Mouse (Mus musculus) intestine, embryonic 16.5 days (tissue): ENCODE measurements at regions not wholly inside any gene's neighbourhood (a gene's known extent, or its start where the extent isn't known, plus 50 kb on each side); places are given as distances from the start of the nearest gene placed in this dataset.

Source experiments
- ATAC-seq: fragments of 200-750 bp; cut with Nextera tagmentation; 2 replicates; pipeline ENCODE4 v1.8.0; 2017; ENCODE audit warnings: moderate TSS enrichment, moderate library complexity
- H3K27ac ChIP-seq: fragments of 300-500 bp; sonication (generic); 2 replicates; pipeline ENCODE4 v1.5.1; 2014; ENCODE audit warnings: mild to moderate bottlenecking, low read length
- H3K27me3 ChIP-seq: fragments of 300-500 bp; sonication (generic); replicated peaks from 2 replicates; pipeline ENCODE4 v1.6.1; 2014; ENCODE audit warnings: low read length, control low read depth, mixed read lengths; ENCODE audit not compliant: control insufficient read depth, insufficient read depth
- H3K36me3 ChIP-seq: fragments of 300-500 bp; sonication (generic); 2 replicates; pipeline ENCODE4 v1.6.1; 2014; ENCODE audit warnings: low read length, control low read depth; ENCODE audit not compliant: control insufficient read depth, insufficient read depth
- H3K4me1 ChIP-seq: fragments of 300-500 bp; sonication (generic); 2 replicates; pipeline ENCODE4 v1.6.1; 2014; ENCODE audit warnings: low read length, control low read depth, mixed read lengths; ENCODE audit not compliant: control insufficient read depth, insufficient read depth
- H3K4me2 ChIP-seq: fragments of 300-500 bp; sonication (generic); 2 replicates; pipeline ENCODE4 v1.6.1; 2014; ENCODE audit warnings: low read depth, low read length, control low read depth
- H3K4me3 ChIP-seq: fragments of 300-500 bp; sonication (generic); 2 replicates; pipeline ENCODE4 v1.5.1; 2014; ENCODE audit warnings: mild to moderate bottlenecking, low read length
- H3K9ac ChIP-seq: fragments of 300-500 bp; sonication (generic); 2 replicates; pipeline ENCODE4 v1.6.1; 2014; ENCODE audit warnings: low read depth, low read length
- H3K9me3 ChIP-seq: fragments of 300-500 bp; sonication (generic); 2 replicates; pipeline ENCODE4 v1.6.1; 2016; ENCODE audit warnings: low read length, control low read depth; ENCODE audit not compliant: control insufficient read depth
- WGBS: fragments of 180-500 bp; shearing (Covaris S2); extraction: QIAGEN DNeasy Blood & Tissue Kit; methylation state at CpG from one replicate; pipeline ENCODE4 v1.1.7; 2014; 5-methylcytosine and 5-hydroxymethylcytosine counted together

GRCm38 (mm10) chr1:186198391-186198790 is 81.3 kb upstream of the Lyplal1 start:
- 62% methylated on average over 1 of the region's 1 CpGs for WGBS
- no peak overlapping the region for H3K4me3 ChIP-seq
- ATAC-seq = no peak
- H3K9ac ChIP-seq = no peak overlapping the region
- no peaks in the 10 kb centered on the region for H3K4me1 ChIP-seq
- H3K4me2 ChIP-seq = no peak overlapping the region
- H3K36me3 ChIP-seq = no peaks in the 10 kb centered on the region
- no peaks in the 10 kb centered on the region for H3K27me3 ChIP-seq
- H3K27ac ChIP-seq = no peak overlapping the region
- H3K9me3 ChIP-seq = no peaks in the 10 kb centered on the region

GRCm38 (mm10) chr1:186197057-186197456 is 79.9 kb upstream of the Lyplal1 start:
- 74% methylated on average over 2 of the region's 2 CpGs for WGBS
- Histone ChIP-seq H3K9ac (no peak overlapping the region), H3K4me2 (no peak overlapping the region), H3K27ac (no peak overlapping the region), H3K4me1 (no peaks in the 10 kb centered on the region), H3K36me3 (no peaks in the 10 kb centered on the region), H3K27me3 (no peaks in the 10 kb centered on the region), H3K4me3 (no peak overlapping the region), H3K9me3 (no peaks in the 10 kb centered on the region)
- no peak for ATAC-seq

- Histone ChIP-seq H3K4me2 (no peak overlapping the region), H3K27ac (no peak overlapping the region), H3K9ac (no peak overlapping the region), H3K36me3 (no peaks in the 10 kb centered on the region), H3K9me3 (no peaks in the 10 kb centered on the region), H3K27me3 (0 out of 2 replicates have a peak, but pooled peaks cover 2% of the 10 kb centered on the region), H3K4me3 (no peak overlapping the region), H3K4me1 (no peaks in the 10 kb centered on the region)
- peak; percentile 44; the same call in 1 of the 2 replicates for ATAC-seq
- 41% methylated on average over 11 of the region's 11 CpGs for WGBS
Observed at GRCm38 (mm10) chr1:186189390-186189789, 72.3 kb upstream of the Lyplal1 start.

GRCm38 (mm10) chr1:186187372-186187771 is 70.3 kb upstream of the Lyplal1 start:
- no peak overlapping the region for H3K4me2 ChIP-seq
- no peaks in the 10 kb centered on the region for H3K9me3 ChIP-seq
- no peak overlapping the region for H3K9ac ChIP-seq
- WGBS = 87% methylated on average over 5 of the region's 5 CpGs
- H3K4me3 ChIP-seq = no peak overlapping the region
- H3K27ac ChIP-seq = no peak overlapping the region
- ATAC-seq = peak; percentile 38; the same call in 1 of the 2 replicates
- 0 out of 2 replicates have a peak, but pooled peaks cover 4% of the 10 kb centered on the region for H3K27me3 ChIP-seq
- H3K4me1 ChIP-seq = no peaks in the 10 kb centered on the region; the same call in 1 of the 2 replicates
- no peaks in the 10 kb centered on the region for H3K36me3 ChIP-seq

GRCm38 (mm10) chr1:186183204-186183651 is 66.1 kb upstream of the Lyplal1 start:
- ATAC-seq = no peak; the same call in 1 of the 2 replicates
- Histone ChIP-seq H3K4me3 (no peak overlapping the region; the same call in 1 of the 2 replicates), H3K4me2 (peak overlapping the region; percentile 44), H3K36me3 (no peaks in the 10 kb centered on the region), H3K9me3 (no peaks in the 10 kb centered on the region), H3K27me3 (0 out of 2 replicates have a peak, but pooled peaks cover 4% of the 10 kb centered on the region), H3K4me1 (peaks cover 2% of the 10 kb centered on the region; the same call in 1 of the 2 replicates), H3K9ac (0 out of 2 replicates have a peak overlapping the region, but pooled peaks have one; percentile 16), H3K27ac (no peak overlapping the region)
- WGBS = 60% methylated on average over 8 of the region's 8 CpGs

GRCm38 (mm10) chr1:186182498-186183203 is 65.5 kb upstream of the Lyplal1 start:
- peak overlapping the region; percentile 44 for H3K4me2 ChIP-seq
- no peaks in the 10 kb centered on the region for H3K36me3 ChIP-seq
- H3K27me3 ChIP-seq = 0 out of 2 replicates have a peak, but pooled peaks cover 4% of the 10 kb centered on the region
- H3K4me1 ChIP-seq = peaks cover 2% of the 10 kb centered on the region; the same call in 1 of the 2 replicates
- H3K9me3 ChIP-seq = no peaks in the 10 kb centered on the region
- WGBS = 16% methylated on average over 23 of the region's 23 CpGs
- H3K27ac ChIP-seq = no peak overlapping the region
- H3K4me3 ChIP-seq = peak overlapping the region; percentile 11
- H3K9ac ChIP-seq = 0 out of 2 replicates have a peak overlapping the region, but pooled peaks have one; percentile 16
- ATAC-seq = peak; percentile 74

GRCm38 (mm10) chr1:186177019-186177418 is 59.9 kb upstream of the Lyplal1 start:
- Histone ChIP-seq H3K27ac (no peak overlapping the region), H3K4me2 (no peak overlapping the region), H3K4me1 (no peaks in the 10 kb centered on the region), H3K27me3 (no peaks in the 10 kb centered on the region), H3K9ac (no peak overlapping the region), H3K36me3 (no peaks in the 10 kb centered on the region), H3K9me3 (no peaks in the 10 kb centered on the region; the same call in 1 of the 2 replicates), H3K4me3 (no peak overlapping the region)
- WGBS = 36% methylated on average over 3 of the region's 3 CpGs
- ATAC-seq = no peak

- WGBS = 39% methylated on average over 8 of the region's 8 CpGs
- H3K9me3 ChIP-seq = no peaks in the 10 kb centered on the region; the same call in 1 of the 2 replicates
- no peak overlapping the region for H3K4me2 ChIP-seq
- H3K36me3 ChIP-seq = no peaks in the 10 kb centered on the region
- no peaks in the 10 kb centered on the region for H3K27me3 ChIP-seq
- H3K4me3 ChIP-seq = no peak overlapping the region
- ATAC-seq = no peak
- no peak overlapping the region for H3K9ac ChIP-seq
- H3K4me1 ChIP-seq = no peaks in the 10 kb centered on the region
- H3K27ac ChIP-seq = no peak overlapping the region
Observed at GRCm38 (mm10) chr1:186173472-186174014, 56.4 kb upstream of the Lyplal1 start.

- Histone ChIP-seq H3K9me3 (no peaks in the 10 kb centered on the region; the same call in 1 of the 2 replicates), H3K27ac (no peak overlapping the region), H3K27me3 (no peaks in the 10 kb centered on the region), H3K4me3 (no peak overlapping the region), H3K4me2 (no peak overlapping the region), H3K4me1 (no peaks in the 10 kb centered on the region), H3K9ac (no peak overlapping the region), H3K36me3 (no peaks in the 10 kb centered on the region)
- 87% methylated on average over 6 of the region's 6 CpGs for WGBS
- ATAC-seq = no peak
Observed at GRCm38 (mm10) chr1:186171691-186172090, 54.6 kb upstream of the Lyplal1 start.
